Mouse (Mus musculus) brain, embryonic 18.5 days (tissue): ENCODE data around the gene Plppr5.

ENCODE experiments used
- DNase-seq: peaks from one replicate; pipeline ENCODE4 v3.0.0-alpha.2; 2012; ENCODE audit warnings: low read depth, low spot score

Gene Plppr5

GRCm38 (mm10) chr3:117696350-117696749 is 121.7 kb downstream of the Plppr5 start:
- DNase-seq = no peak

GRCm38 (mm10) chr3:117708788-117709187 is 134.2 kb downstream of the Plppr5 start:
- DNase-seq = no peak

- DNase-seq = no peak
Observed at GRCm38 (mm10) chr3:117716534-117717280, 142.1 kb downstream of the Plppr5 start.

- DNase-seq = no peak
Observed at GRCm38 (mm10) chr3:117723390-117723789, 148.8 kb downstream of the Plppr5 start.

GRCm38 (mm10) chr3:117724521-117724920 is 149.9 kb downstream of the Plppr5 start:
- DNase-seq = no peak

GRCm38 (mm10) chr3:117725501-117725900 is 150.9 kb downstream of the Plppr5 start:
- no peak for DNase-seq

GRCm38 (mm10) chr3:117728136-117728535 is 153.5 kb downstream of the Plppr5 start:
- no peak for DNase-seq

GRCm38 (mm10) chr3:117729121-117730072 is 154.8 kb downstream of the Plppr5 start:
- no peak for DNase-seq

- no peak for DNase-seq
Observed at GRCm38 (mm10) chr3:117731545-117731944, 156.9 kb downstream of the Plppr5 start.

- no peak for DNase-seq
Observed at GRCm38 (mm10) chr3:117732661-117733060, 158.0 kb downstream of the Plppr5 start.
